Mouse (Mus musculus) midbrain, postnatal 0 days (tissue): ENCODE measurements around the gene Elof1. TPM values are rescaled to one million over a fixed set of nuclear protein-coding genes. Genes with fewer than 3 reads are reported as not detected.
"Not testable (repeated sequence)": the region's sequence is repeated elsewhere in the genome, so short reads cannot be mapped to it uniquely, and the experiment has no call there.

ENCODE experiments used
- ATAC-seq: fragments of 200-750 bp; cut with Nextera tagmentation; 2 replicates; pipeline ENCODE4 v1.8.0; 2017; ENCODE audit warnings: moderate number of reproducible peaks, mild to moderate bottlenecking, moderate TSS enrichment, moderate library complexity; ENCODE audit not compliant: low FRiP score
- DNase-seq: peaks from one replicate; pipeline ENCODE4 v3.0.0-alpha.2; 2015; ENCODE audit warnings: low spot score
- H3K27ac ChIP-seq: fragments of 300-500 bp; sonication (generic); 2 replicates; pipeline ENCODE4 v1.5.1; 2014; ENCODE audit warnings: low read depth, mild to moderate bottlenecking, low read length, mixed read lengths
- H3K27me3 ChIP-seq: fragments of 300-500 bp; sonication (generic); 2 replicates; pipeline ENCODE4 v1.6.1; 2014; ENCODE audit warnings: low read length, control low read depth, mixed read lengths; ENCODE audit not compliant: insufficient read depth
- H3K36me3 ChIP-seq: fragments of 300-500 bp; sonication (generic); 2 replicates; pipeline ENCODE4 v1.6.1; 2014; ENCODE audit warnings: low read length, control low read depth, mixed read lengths; ENCODE audit not compliant: insufficient read depth
- H3K4me1 ChIP-seq: fragments of 300-500 bp; sonication (generic); 2 replicates; pipeline ENCODE4 v1.6.1; 2014; ENCODE audit warnings: mild to moderate bottlenecking, control low read depth, antibody characterized with exemption, low read length, mixed read lengths; ENCODE audit not compliant: insufficient read depth
- H3K4me2 ChIP-seq: fragments of 300-500 bp; sonication (generic); 2 replicates; pipeline ENCODE4 v1.6.1; 2014; ENCODE audit warnings: low read depth, mild to moderate bottlenecking, low read length, mixed read lengths; ENCODE audit not compliant: poor library complexity, severe bottlenecking
- H3K4me3 ChIP-seq: fragments of 300-500 bp; sonication (generic); 2 replicates; pipeline ENCODE4 v1.5.1; 2014; ENCODE audit warnings: low read depth, mild to moderate bottlenecking, low read length, moderate library complexity
- H3K9ac ChIP-seq: fragments of 300-500 bp; sonication (generic); replicated peaks from 2 replicates; pipeline ENCODE4 v1.6.1; 2014; ENCODE audit warnings: mild to moderate bottlenecking, low read length, moderate library complexity, mixed read lengths; ENCODE audit not compliant: poor library complexity, severe bottlenecking
- H3K9me3 ChIP-seq: fragments of 300-500 bp; sonication (generic); 2 replicates; pipeline ENCODE4 v1.6.1; 2016; ENCODE audit warnings: low read length, control low read depth
- CTCF ChIP-seq: IDR thresholded peaks from 2 replicates; pipeline ENCODE4 v1.5.1; 2016; ENCODE audit warnings: antibody characterized with exemption, mild to moderate bottlenecking
- WGBS: fragments of 180-500 bp; shearing (Covaris S2); extraction: QIAGEN DNeasy Blood & Tissue Kit; methylation state at CpG from one replicate; pipeline ENCODE4 v1.1.7; 2014; 5-methylcytosine and 5-hydroxymethylcytosine counted together
- polyA plus RNA-seq: library from polyadenylated mRNA; unstranded; fragments of >200 nt; fragmentation: Nextera tagmentation; extraction: Ambion mirVana; gene quantifications from 2 replicates; pipeline ENCODE4 v1.2.1, GENCODE M21; 2015
- total RNA-seq: library from RNA; depleted of rRNA; stranded (reverse); fragments of >200 nt; gene quantifications from 2 replicates; pipeline ENCODE4 v1.2.3, GENCODE M21; 2014

Elof1 gene
- total and polyA plus RNA-seq, 2 experiments from 2014 or later: 129 to 161 TPM

DNA sequence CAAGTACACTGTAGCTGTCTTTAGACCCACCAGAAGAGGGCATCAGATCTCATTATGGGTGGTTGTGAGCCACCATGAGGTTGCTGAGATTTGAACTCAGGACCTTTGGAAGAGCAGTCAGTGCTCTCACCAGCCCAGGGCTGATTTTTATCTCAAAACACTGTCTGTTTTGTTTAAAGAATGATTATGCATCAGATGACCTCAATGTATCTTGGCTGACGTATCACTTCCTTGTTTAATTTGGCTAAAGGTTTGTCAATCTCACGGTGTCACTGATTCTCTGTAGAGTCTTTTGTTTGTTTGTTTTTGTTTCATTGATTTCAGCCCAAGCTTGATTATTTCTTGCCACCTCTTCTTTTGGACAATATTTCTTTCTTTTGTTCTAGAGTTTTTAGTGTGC, 34.0 kb upstream of the Elof1 start:
- Histone ChIP-seq H3K4me1 (no peaks in the 10 kb centered on the region), H3K9me3 (no peaks in the 10 kb centered on the region), H3K27ac (no peak overlapping the region), H3K36me3 (no peaks in the 10 kb centered on the region), H3K4me2 (no peak overlapping the region), H3K9ac (no peak overlapping the region), H3K27me3 (no peaks in the 10 kb centered on the region), H3K4me3 (no peak overlapping the region)
- no peak for TF ChIP-seq CTCF
- DNase-seq (no peak), ATAC-seq (no peak)
- 79% methylated on average over 2 of the region's 2 CpGs for WGBS

DNA sequence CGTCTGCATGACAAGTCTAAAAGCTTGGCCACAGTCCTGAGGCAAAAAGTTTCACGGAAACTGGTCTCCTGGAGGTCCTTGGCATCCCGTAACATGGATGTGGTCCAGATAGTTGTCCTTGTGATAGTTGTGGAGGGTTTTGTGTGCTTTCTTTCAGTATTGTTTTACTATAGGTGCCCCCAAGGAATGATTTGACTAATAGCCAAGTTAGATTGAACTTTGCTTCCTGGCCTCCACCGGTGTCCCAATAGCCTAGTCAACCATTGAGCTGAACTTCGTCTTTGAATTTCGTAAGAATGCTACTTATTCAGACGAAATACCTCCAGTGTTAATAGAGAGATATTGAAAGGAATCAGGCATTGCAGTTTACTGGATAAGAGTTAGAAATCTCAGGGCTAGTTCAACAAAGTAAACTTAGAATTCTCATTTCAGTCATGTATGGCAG, 33.3 kb upstream of the Elof1 start:
- DNase-seq, H3K36me3 ChIP-seq, H3K9ac ChIP-seq, ATAC-seq, H3K27me3 ChIP-seq, H3K4me3 ChIP-seq, H3K27ac ChIP-seq, H3K4me2 ChIP-seq, H3K4me1 ChIP-seq, H3K9me3 ChIP-seq: not testable (repeated sequence)
- 84% methylated on average over 7 of the region's 7 CpGs for WGBS

DNA sequence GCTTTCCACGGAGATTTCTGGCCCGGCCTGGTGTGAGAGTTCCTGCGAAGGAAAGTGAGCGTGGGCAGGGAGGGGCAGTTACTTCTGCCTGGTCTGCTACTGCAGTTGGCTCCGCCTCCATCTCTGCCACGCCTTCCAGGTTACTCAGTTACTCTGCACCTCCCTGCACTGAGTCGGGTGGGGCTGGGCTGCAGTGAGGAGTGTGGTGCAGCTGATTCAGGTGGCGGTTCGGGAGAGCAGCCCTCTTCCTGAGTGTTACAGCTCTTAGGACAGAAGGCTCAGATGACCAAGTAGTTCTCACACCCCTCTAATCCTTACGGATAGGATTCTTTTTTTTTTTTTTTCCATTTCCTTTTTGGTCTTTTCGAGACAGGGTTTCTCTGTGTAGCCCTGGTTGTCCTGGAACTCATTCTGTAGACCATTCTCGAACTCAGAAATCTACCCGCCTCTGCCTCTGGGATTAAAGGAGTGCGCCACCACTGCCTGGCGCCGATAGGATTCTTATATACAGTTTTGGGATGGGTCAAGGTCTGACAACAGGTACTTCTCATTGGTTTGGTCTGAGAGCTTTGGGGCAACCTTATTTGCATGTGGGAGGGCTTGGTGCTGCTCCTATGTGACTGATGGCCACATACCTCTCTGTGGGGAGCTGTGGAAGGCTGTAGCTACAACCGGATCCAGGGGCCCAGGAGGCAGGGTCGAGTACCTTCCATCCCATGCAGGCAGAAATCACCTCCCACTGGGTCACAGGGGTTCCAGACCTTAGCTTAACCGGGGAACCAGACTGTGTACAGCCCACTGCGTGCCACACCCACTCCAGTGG, 32.7 kb upstream of the Elof1 start:
- WGBS: 83% methylated on average over 20 of the region's 20 CpGs
- no peaks in the 10 kb centered on the region for H3K27me3 ChIP-seq

DNA sequence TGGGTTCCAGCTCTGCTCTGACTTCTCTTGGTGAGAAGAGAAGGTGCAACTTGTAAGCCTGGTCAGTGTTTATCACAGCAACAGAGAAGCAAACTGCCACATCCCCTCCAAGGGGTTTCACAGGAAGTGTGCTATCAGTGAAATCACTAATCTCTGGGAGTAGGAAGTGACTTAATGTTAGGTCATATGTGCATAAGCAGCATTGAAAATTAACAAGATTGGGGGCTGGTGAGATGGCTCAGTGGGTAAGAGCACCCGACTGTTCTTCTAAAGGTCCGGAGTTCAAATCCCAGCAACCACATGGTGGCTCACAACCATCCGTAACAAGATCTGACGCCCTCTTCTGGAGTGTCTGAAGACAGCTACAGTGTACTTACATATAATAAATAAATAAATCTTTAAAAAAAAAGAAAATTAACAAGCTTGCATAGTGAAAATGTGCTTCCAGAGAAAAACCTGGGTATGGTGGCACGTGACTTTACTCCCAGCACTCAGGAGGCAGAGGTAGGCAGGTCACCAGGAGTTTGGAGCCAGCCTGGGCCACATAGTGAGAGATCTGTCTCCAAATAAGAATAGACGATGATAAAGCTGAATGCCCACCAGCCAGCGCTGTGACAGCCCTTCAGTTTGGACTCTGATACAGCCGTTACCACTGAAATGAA, 27.5 kb upstream of the Elof1 start:
- DNase-seq: no peak
- Histone ChIP-seq H3K4me1 (no peaks in the 10 kb centered on the region), H3K27me3 (no peaks in the 10 kb centered on the region), H3K4me2 (no peak overlapping the region), H3K9ac (no peak overlapping the region), H3K36me3 (no peaks in the 10 kb centered on the region), H3K9me3 (no peaks in the 10 kb centered on the region), H3K4me3 (no peak overlapping the region), H3K27ac (no peak overlapping the region)
- no peak for ATAC-seq
- 85% methylated on average over 7 of the region's 8 CpGs for WGBS
- no peak for TF ChIP-seq CTCF

More for the DNA sequence above, 32.7 kb upstream of the Elof1 start:
- no peak for TF ChIP-seq CTCF
- Histone ChIP-seq H3K4me2 (no peak overlapping the region), H3K36me3 (no peaks in the 10 kb centered on the region), H3K9ac (no peak overlapping the region), H3K4me1 (no peaks in the 10 kb centered on the region), H3K27ac (no peak overlapping the region), H3K9me3 (no peaks in the 10 kb centered on the region), H3K4me3 (no peak overlapping the region)
- ATAC-seq (no peak), DNase-seq (no peak)

- Histone ChIP-seq H3K9ac (no peak overlapping the region), H3K36me3 (no peaks in the 10 kb centered on the region), H3K27me3 (no peaks in the 10 kb centered on the region), H3K4me1 (no peaks in the 10 kb centered on the region), H3K27ac (no peak overlapping the region), H3K9me3 (no peaks in the 10 kb centered on the region), H3K4me2 (no peak overlapping the region), H3K4me3 (no peak overlapping the region)
- 50% methylated on average over 17 of the region's 17 CpGs for WGBS
- peak; percentile 93 for TF ChIP-seq CTCF
- no peak for ATAC-seq
- peak; percentile 88 for DNase-seq
Observed at GRCm38 (mm10) chr9:22143108-22144037, 26.4 kb upstream of the Elof1 start.
